Mouse (Mus musculus) embryonic stem cell, embryonic (primary cell): ENCODE data around the gene Pygl.
"Not testable (repeated sequence)": the region's sequence is repeated elsewhere in the genome, so short reads cannot be mapped to it uniquely, and the experiment has no call there.

Source experiments
- CTCF ChIA-PET, 4 experiments: fragments of 300-600 bp in 2 of 4; fragments of 350-600 bp in 2 of 4; sonication (Branson Sonifier 250); formaldehyde crosslinking; loops; one replicate each; lab custom pipeline; 2022; ENCODE audit warnings: inconsistent platforms in 2 of 4; lab: Charles Lee
- POLR2A ChIA-PET, 4 experiments: fragments of 300-600 bp in 2 of 4; fragments of 350-600 bp in 2 of 4; sonication (Branson Sonifier 250); formaldehyde crosslinking; loops; one replicate each; lab custom pipeline; 2022; ENCODE audit warnings: antibody characterized with exemption in 4 of 4, inconsistent platforms in 1 of 4; lab: Charles Lee

Pygl gene

GRCm38 (mm10) chr12:70195426-70195825 is 35.9 kb downstream of the Pygl start:
- ChIA-PET CTCF (interaction anchor here in 1 of 4 experiments (0.6 kb wide), 1 partner anchor 110 kb away, joined by 5 read pairs; no protein-coding TSS in a partner anchor), POLR2A (no interaction called here)

- ChIA-PET POLR2A (interaction anchor here in 1 of 4 experiments (1.0 to 3.5 kb wide), 4 partner anchors 8 to 34 kb away, joined by 3 to 17 read pairs (median 4); no protein-coding TSS in a partner anchor), CTCF (interaction anchor here in 1 of 4 experiments (0.6 kb wide), 2 partner anchors 114 to 1114 kb away, joined by 3 read pairs; no protein-coding TSS in a partner anchor)
Observed at GRCm38 (mm10) chr12:70192267-70192727, 39.0 kb downstream of the Pygl start.

- POLR2A ChIA-PET, result interaction anchor here in 2 of 4 experiments (0.6 to 1.1 kb wide), 2 partner anchors 8 to 196 kb away, joined by 3 to 4 read pairs; no protein-coding TSS in a partner anchor
- CTCF ChIA-PET, result interaction anchor here in 1 of 4 experiments (0.6 kb wide), 1 partner anchor 440 kb away, joined by 3 read pairs; no protein-coding TSS in a partner anchor
Observed at GRCm38 (mm10) chr12:70184173-70184783, 47.0 kb downstream of the Pygl start.

- CTCF ChIA-PET, result not testable (repeated sequence)
- POLR2A ChIA-PET, result interaction anchor here in 2 of 4 experiments (0.6 to 1.1 kb wide), 2 partner anchors 9 to 55 kb away, joined by 3 to 12 read pairs; no protein-coding TSS in a partner anchor
Observed at GRCm38 (mm10) chr12:70183507-70183906, 47.8 kb downstream of the Pygl start.

GRCm38 (mm10) chr12:70169969-70170368 is 61.3 kb downstream of the Pygl start:
- CTCF ChIA-PET, result no interaction called here
- POLR2A ChIA-PET, result no interaction called here

- CTCF ChIA-PET, result no interaction called here
- POLR2A ChIA-PET, result no interaction called here
Observed at GRCm38 (mm10) chr12:70167950-70168349, 63.3 kb downstream of the Pygl start.

GRCm38 (mm10) chr12:70164741-70165140 is 66.5 kb downstream of the Pygl start:
- ChIA-PET CTCF (no interaction called here), POLR2A (interaction anchor here in 1 of 4 experiments (0.8 kb wide), 1 partner anchor 18 kb away, joined by 3 read pairs; no protein-coding TSS in a partner anchor)

GRCm38 (mm10) chr12:70161057-70161456 is 70.2 kb downstream of the Pygl start:
- ChIA-PET CTCF (interaction anchor here in 2 of 4 experiments (0.6 to 0.7 kb wide), 2 partner anchors 14 to 19 kb away, joined by 3 read pairs; no protein-coding TSS in a partner anchor), POLR2A (no interaction called here)

- POLR2A ChIA-PET, result no interaction called here
- CTCF ChIA-PET, result no interaction called here
Observed at GRCm38 (mm10) chr12:70157292-70158066, 73.8 kb downstream of the Pygl start.

GRCm38 (mm10) chr12:70156222-70156621 is 75.1 kb downstream of the Pygl start:
- ChIA-PET POLR2A (no interaction called here), CTCF (no interaction called here)

GRCm38 (mm10) chr12:70153842-70154241 is 77.4 kb downstream of the Pygl start, which contains the start of gene Abhd12b:
TSS of gene Abhd12b (plus strand) at chr12:70154142.
- ChIA-PET POLR2A (interaction anchor here in 2 of 4 experiments (0.5 to 1.3 kb wide), 3 partner anchors 13 to 653 kb away, joined by 3 to 7 read pairs (median 3); no protein-coding TSS in a partner anchor), CTCF (no interaction called here)

GRCm38 (mm10) chr12:70148631-70149265 is 82.5 kb downstream of the Pygl start:
- CTCF ChIA-PET, result interaction anchor here in 2 of 4 experiments (0.5 to 0.6 kb wide), 3 partner anchors 14 to 88 kb away, joined by 3 to 4 read pairs (median 3); no protein-coding TSS in a partner anchor
- POLR2A ChIA-PET, result interaction anchor here in 1 of 4 experiments (0.6 kb wide), 1 partner anchor 87 kb away, joined by 4 read pairs; no protein-coding TSS in a partner anchor

- CTCF ChIA-PET, result interaction anchor here in 2 of 4 experiments (0.5 to 0.6 kb wide), 3 partner anchors 15 to 87 kb away, joined by 3 to 4 read pairs (median 3); no protein-coding TSS in a partner anchor
- POLR2A ChIA-PET, result interaction anchor here in 3 of 4 experiments (0.6 to 0.7 kb wide), 3 partner anchors 87 to 1740 kb away, joined by 3 to 7 read pairs (median 4); no protein-coding TSS in a partner anchor
Observed at GRCm38 (mm10) chr12:70147986-70148630, 83.2 kb downstream of the Pygl start.

GRCm38 (mm10) chr12:70145586-70145985 is 85.7 kb downstream of the Pygl start:
- CTCF ChIA-PET, result interaction anchor here in 3 of 4 experiments (0.6 to 1.4 kb wide), 4 partner anchors 34 to 640 kb away, joined by 3 read pairs; no protein-coding TSS in a partner anchor
- POLR2A ChIA-PET, result interaction anchor here in 2 of 4 experiments (0.5 to 0.8 kb wide), 2 partner anchors 11 to 252 kb away, joined by 3 read pairs; no protein-coding TSS in a partner anchor

- CTCF ChIA-PET, result interaction anchor here in 3 of 4 experiments (0.6 to 1.4 kb wide), 3 partner anchors 34 to 305 kb away, joined by 3 read pairs; no protein-coding TSS in a partner anchor
- POLR2A ChIA-PET, result interaction anchor here in 2 of 4 experiments (0.5 to 0.8 kb wide), 2 partner anchors 10 to 251 kb away, joined by 3 read pairs; no protein-coding TSS in a partner anchor
Observed at GRCm38 (mm10) chr12:70144637-70145448, 86.4 kb downstream of the Pygl start.

- CTCF ChIA-PET, result interaction anchor here in 3 of 4 experiments (0.6 to 0.7 kb wide), 4 partner anchors 46 to 418 kb away, joined by 3 to 5 read pairs (median 3); no protein-coding TSS in a partner anchor
- POLR2A ChIA-PET, result not testable (repeated sequence)
Observed at GRCm38 (mm10) chr12:70144106-70144587, 87.1 kb downstream of the Pygl start.
